Comparison of ENCODE assay signal across 7 mouse cellular contexts in the genomic region with DNA sequence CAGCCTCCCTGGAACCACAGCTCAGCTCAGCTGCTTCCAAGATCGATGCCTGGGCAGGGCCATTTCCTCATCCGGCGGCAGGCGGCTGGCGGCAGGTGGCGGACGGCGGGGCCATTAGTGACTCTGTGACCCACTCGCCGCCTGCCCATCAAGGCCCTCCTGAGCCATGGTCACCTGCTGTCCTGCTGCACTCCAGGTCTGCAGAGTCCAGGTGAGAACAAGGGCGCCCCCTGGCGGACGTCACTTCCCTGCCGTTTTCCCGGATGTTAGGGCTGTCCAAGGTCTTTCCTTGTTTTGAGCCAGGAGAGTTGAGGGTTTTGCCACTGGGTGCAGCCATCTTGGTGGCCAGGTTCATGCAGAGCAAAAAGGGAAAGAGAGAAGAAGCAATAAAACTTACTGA.
DNase-seq lines count a peak whose midpoint lies in the region; ATAC-seq and TF ChIP-seq lines count a peak whose summit lies in the region.

No protein-coding gene starts in this region.

- TF ChIP-seq EP300 in MEL (IDR thresholded peaks at IDR 0.05; ENCODE audit: low read depth in 1 of 2, low read length in 2 of 2) = no peak

- H3K4me3 ChIP-seq in MEL (ENCODE audit: control insufficient read depth in 1 of 2, insufficient read depth in 1 of 2, low read depth in 2 of 2, low read length in 2 of 2) = no peak overlapping the region
- H3K4me3 ChIP-seq in bone marrow, adult 2 months (replicated peaks; ENCODE audit: control insufficient read depth, low read depth, low read length) = no peak overlapping the region
- no peak overlapping the region for H3K4me3 ChIP-seq in midbrain, embryonic 13.5 days (replicated peaks)

- H3K9me3 ChIP-seq in MEL (replicated peaks; ENCODE audit: insufficient read depth, low read length) = no peaks in the 10 kb centered on the region
- no peaks in the 10 kb centered on the region for H3K9me3 ChIP-seq in midbrain, embryonic 13.5 days

- no peak overlapping the region for H3K4me2 ChIP-seq in midbrain, embryonic 13.5 days (replicated peaks)

- H3K4me1 ChIP-seq in MEL (ENCODE audit: control insufficient read depth in 1 of 2, insufficient read depth in 2 of 2, low read length in 2 of 2) = no peaks in the 10 kb centered on the region; a peak in 1 of 4 replicates
- H3K4me1 ChIP-seq in bone marrow, adult 2 months (ENCODE audit: control insufficient read depth, insufficient read depth, low read length) = no peaks in the 10 kb centered on the region; the same call in 1 of the 2 replicates
- H3K4me1 ChIP-seq in midbrain, embryonic 13.5 days (replicated peaks) = peaks cover 23% of the 10 kb centered on the region; the same call in 1 of the 2 replicates

- no peak overlapping the region for H3K27ac ChIP-seq in MEL (ENCODE audit: control insufficient read depth, low read depth, low read length)
- H3K27ac ChIP-seq in bone marrow, adult 2 months (ENCODE audit: control insufficient read depth, insufficient read depth, low read depth, low read length, poor library complexity) = no peak overlapping the region
- H3K27ac ChIP-seq in midbrain, embryonic 13.5 days = no peak overlapping the region

- peak; percentile 44; the same call in 1 of the 2 replicates for ATAC-seq in frontal cortex, adult (ENCODE audit: low TSS enrichment)
- 0 out of 2 replicates have a peak, but pooled peaks have one; percentile 35 for ATAC-seq in midbrain, embryonic 13.5 days

- TF ChIP-seq CTCF in MEL (IDR thresholded peaks at IDR 0.05 in 2 of 3, conservative IDR thresholded peaks at IDR 0.05 in 1 of 3; ENCODE audit: control insufficient read depth in 1 of 3, insufficient read depth in 1 of 3, low read depth in 2 of 3, low read length in 3 of 3, poor library complexity in 1 of 3, severe bottlenecking in 1 of 3) = peak; percentile 83 to 97 (median 87)
- peak; percentile 86 for TF ChIP-seq CTCF in bone marrow, adult 2 months (IDR thresholded peaks at IDR 0.05; ENCODE audit: control insufficient read depth, insufficient read depth, low read length)

- no peak overlapping the region for H3K9ac ChIP-seq in MEL (ENCODE audit: control insufficient read depth, low read depth, low read length, poor library complexity, severe bottlenecking)
- no peak overlapping the region for H3K9ac ChIP-seq in midbrain, embryonic 13.5 days (replicated peaks)

- peak; percentile 60 for DNase-seq in MEL (ENCODE audit: low read depth, low spot score)
- DNase-seq in induced T-regulatory cell, adult 2 months (ENCODE audit: low read depth) = peak; percentile 81
- peak; percentile 75 for DNase-seq in left cerebral cortex, postnatal 4 days
- DNase-seq in spleen, postnatal 14 days (ENCODE audit: low spot score in 2 of 2) = peak; percentile 31 to 58

- TF ChIP-seq RAD21 in MEL (IDR thresholded peaks at IDR 0.05; ENCODE audit: low read depth, low read length) = peak; percentile 45

- peaks cover 1 to 6% of the 10 kb centered on the region in 2 experiments; a peak in 2 of 4 replicates for H3K27me3 ChIP-seq in MEL (ENCODE audit: control insufficient read depth in 1 of 2, insufficient read depth in 2 of 2, low read length in 2 of 2)
- 0 out of 2 replicates have a peak, but pooled peaks cover 2% of the 10 kb centered on the region for H3K27me3 ChIP-seq in midbrain, embryonic 13.5 days

- intact Hi-C loops in left cerebral cortex, postnatal 4 days (cut with DNase I) = loop anchor here (5.0 kb wide), 2 partner anchors 242 to 462 kb away; a partner anchor contains a TSS

- TF ChIP-seq POLR2A in MEL (IDR thresholded peaks at IDR 0.05; ENCODE audit: control insufficient read depth in 1 of 2, insufficient read depth in 1 of 2, low read depth in 1 of 2, low read length in 2 of 2, poor library complexity in 1 of 2) = no peak
- TF ChIP-seq POLR2A in bone marrow, adult 2 months (IDR thresholded peaks at IDR 0.05; ENCODE audit: borderline replicate concordance, control insufficient read depth, low read depth, low read length) = no peak

- 28% methylated on average over 15 of the region's 15 CpGs for WGBS in bone marrow, adult 2 months
- 49% methylated on average over 15 of the region's 15 CpGs for WGBS in midbrain, embryonic 13.5 days

- H3K36me3 ChIP-seq in MEL (ENCODE audit: control insufficient read depth in 1 of 2, insufficient read depth in 2 of 2, low read length in 2 of 2) = no peaks in the 10 kb centered on the region
- H3K36me3 ChIP-seq in midbrain, embryonic 13.5 days = no peaks in the 10 kb centered on the region

- no peaks in the 10 kb centered on the region for H3K79me2 ChIP-seq in MEL (ENCODE audit: control insufficient read depth, insufficient read depth, low read length, poor library complexity)

TF ChIP-seq in MEL, 35 proteins besides CTCF, POLR2A, EP300 and RAD21:
- peak; percentile 17; the same call in 1 of the 2 replicates for TF ChIP-seq ELF1 (IDR thresholded peaks at IDR 0.05; ENCODE audit: low read depth, low read length)
- peak; percentile 33; the same call in 1 of the 2 replicates for TF ChIP-seq ZC3H11A (IDR thresholded peaks at IDR 0.05; ENCODE audit: low read depth, low read length)
- no peak for TF ChIP-seq CHD2 (IDR thresholded peaks at IDR 0.05; ENCODE audit: low read length)
- no peak for TF ChIP-seq MXI1 (IDR thresholded peaks at IDR 0.05; ENCODE audit: low read depth, low read length)
- TF ChIP-seq USF2 (IDR thresholded peaks at IDR 0.05; ENCODE audit: borderline replicate concordance in 1 of 2, insufficient read depth in 1 of 2, low read depth in 1 of 2, low read length in 2 of 2) = no peak
- TF ChIP-seq SMC3 (IDR thresholded peaks at IDR 0.05; ENCODE audit: low read depth, low read length) = peak; percentile 70
